Mouse (Mus musculus) stomach, postnatal 0 days (tissue): Measurements from ENCODE around the gene Gm17662.

ENCODE experiments used
- CTCF ChIP-seq: IDR thresholded peaks from 2 replicates; pipeline ENCODE4 v1.5.1; 2016; ENCODE audit warnings: antibody characterized with exemption, low read depth, mild to moderate bottlenecking, moderate library complexity
- EP300 ChIP-seq: optimal IDR thresholded peaks from 2 replicates; pipeline ENCODE3; 2016; ENCODE audit warnings: antibody characterized with exemption

- no peak for TF ChIP-seq CTCF
- no peak for TF ChIP-seq EP300
These were observed 13.6 kb upstream of the Gm17662 start for GRCm38 (mm10) chr4:104843546-104843945.
